Mouse (Mus musculus) limb, embryonic 11.5 days (tissue): ENCODE measurements around the gene Crisp2. TPM values are rescaled to one million over a fixed set of nuclear protein-coding genes. Genes with fewer than 3 reads are reported as not detected.

Source experiments
- ATAC-seq: fragments of 200-750 bp; cut with Nextera tagmentation; 2 replicates; pipeline ENCODE4 v1.8.0; 2017; ENCODE audit warnings: low read depth; ENCODE audit not compliant: insufficient number of reproducible peaks, low FRiP score, low TSS enrichment
- DNase-seq: peaks from one replicate; pipeline ENCODE4 v3.0.0-alpha.2; 2015; ENCODE audit warnings: low spot score
- H3K27ac ChIP-seq: fragments of 300-500 bp; sonication (generic); replicated peaks from 2 replicates; pipeline ENCODE4 v1.5.1; 2014; ENCODE audit warnings: low read depth, mild to moderate bottlenecking, low read length
- H3K27me3 ChIP-seq: fragments of 300-500 bp; sonication (generic); 2 replicates; pipeline ENCODE4 v1.6.1; 2014; ENCODE audit warnings: mild to moderate bottlenecking, low read length, mixed read lengths; ENCODE audit not compliant: control insufficient read depth, insufficient read depth
- H3K36me3 ChIP-seq: fragments of 300-500 bp; sonication (generic); 2 replicates; pipeline ENCODE4 v1.6.1; 2014; ENCODE audit warnings: mild to moderate bottlenecking, low read length, moderate library complexity, mixed read lengths; ENCODE audit not compliant: control insufficient read depth, insufficient read depth
- H3K4me1 ChIP-seq: fragments of 300-500 bp; sonication (generic); 2 replicates; pipeline ENCODE4 v1.6.1; 2014; ENCODE audit warnings: low read length, mixed read lengths; ENCODE audit not compliant: control insufficient read depth, insufficient read depth
- H3K4me2 ChIP-seq: fragments of 300-500 bp; sonication (generic); 2 replicates; pipeline ENCODE4 v1.6.1; 2014; ENCODE audit warnings: low read depth, mild to moderate bottlenecking, moderate library complexity; ENCODE audit not compliant: severe bottlenecking
- H3K4me3 ChIP-seq: fragments of 300-500 bp; sonication (generic); 2 replicates; pipeline ENCODE4 v1.5.1; 2014; ENCODE audit warnings: low read depth, low read length
- H3K9ac ChIP-seq: fragments of 300-500 bp; sonication (generic); 2 replicates; pipeline ENCODE4 v1.6.1; 2014; ENCODE audit warnings: mild to moderate bottlenecking, low read length
- H3K9me3 ChIP-seq: fragments of 300-500 bp; sonication (generic); 2 replicates; pipeline ENCODE4 v1.6.1; 2016; ENCODE audit warnings: low read length; ENCODE audit not compliant: control insufficient read depth
- WGBS: fragments of 180-500 bp; shearing (Covaris S2); extraction: QIAGEN DNeasy Blood & Tissue Kit; methylation state at CpG from one replicate; pipeline ENCODE4 v1.1.7; 2014; 5-methylcytosine and 5-hydroxymethylcytosine counted together
- polyA plus RNA-seq: library from polyadenylated mRNA; unstranded; fragments of >200 nt; fragmentation: Nextera tagmentation; extraction: Ambion mirVana; gene quantifications from 2 replicates; pipeline ENCODE4 v1.2.1, GENCODE M21; 2014

The Crisp2 gene
- polyA plus RNA-seq, result not detected in 2 replicates

- Histone ChIP-seq H3K27ac (no peak within 1 kb of the TSS), H3K9me3 (no peaks in the 10 kb centered on the region), H3K27me3 (no peaks in the 10 kb centered on the region), H3K4me2 (no peak within 1 kb of the TSS), H3K4me1 (no peaks in the 10 kb centered on the region), H3K36me3 (no peaks in the 10 kb centered on the region), H3K9ac (no peak within 1 kb of the TSS), H3K4me3 (no peak within 1 kb of the TSS)
- no peak for ATAC-seq
- DNase-seq, result no peak
- 25% methylated on average over 2 of the region's 2 CpGs for WGBS
Measured at GRCm38 (mm10) chr17:40806953-40807572, at the start of gene Crisp2. Crisp2 (minus strand) TSS chr17:40807003.

- H3K27me3 ChIP-seq, result no peaks in the 10 kb centered on the region
- H3K4me3 ChIP-seq, result no peak overlapping the region
- no peaks in the 10 kb centered on the region for H3K36me3 ChIP-seq
- H3K4me1 ChIP-seq, result no peaks in the 10 kb centered on the region
- no peak overlapping the region for H3K27ac ChIP-seq
- H3K9ac ChIP-seq, result no peak overlapping the region
- H3K9me3 ChIP-seq, result no peaks in the 10 kb centered on the region
- DNase-seq (no peak), ATAC-seq (no peak)
- H3K4me2 ChIP-seq, result no peak overlapping the region
Measured at GRCm38 (mm10) chr17:40855065-40855464, 48.3 kb upstream of the Crisp2 start.

GRCm38 (mm10) chr17:40837308-40837707 is 30.5 kb upstream of the Crisp2 start:
- H3K27ac ChIP-seq, result no peak overlapping the region
- no peaks in the 10 kb centered on the region for H3K9me3 ChIP-seq
- no peak overlapping the region for H3K4me2 ChIP-seq
- ATAC-seq, result no peak
- no peak overlapping the region for H3K4me3 ChIP-seq
- H3K4me1 ChIP-seq, result no peaks in the 10 kb centered on the region
- no peak for DNase-seq
- H3K27me3 ChIP-seq, result no peaks in the 10 kb centered on the region
- H3K9ac ChIP-seq, result no peak overlapping the region
- no peaks in the 10 kb centered on the region for H3K36me3 ChIP-seq

DNA sequence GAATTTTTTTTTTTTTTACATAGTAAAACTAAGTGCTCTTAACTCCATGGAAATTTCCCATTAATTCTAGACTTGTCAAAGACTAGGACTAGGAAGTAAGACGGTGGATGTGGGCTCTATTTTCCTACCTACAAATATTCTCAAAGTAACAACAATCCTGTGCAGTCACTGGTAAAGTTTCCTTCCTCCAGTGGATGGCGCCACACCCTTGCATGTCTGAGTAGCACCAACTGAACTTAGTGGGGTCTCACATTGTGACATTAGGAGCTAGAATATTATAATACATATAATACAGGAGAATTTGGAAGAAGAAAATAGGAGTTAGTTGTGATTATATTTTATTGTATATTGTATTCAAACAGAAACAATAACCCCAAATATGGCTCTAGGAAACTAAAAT is 25.1 kb upstream of the Crisp2 start:
- Histone ChIP-seq H3K4me1 (no peaks in the 10 kb centered on the region), H3K4me2 (no peak overlapping the region), H3K9ac (no peak overlapping the region), H3K9me3 (no peaks in the 10 kb centered on the region), H3K27me3 (no peaks in the 10 kb centered on the region), H3K27ac (no peak overlapping the region), H3K36me3 (no peaks in the 10 kb centered on the region), H3K4me3 (no peak overlapping the region)
- DNase-seq (no peak), ATAC-seq (no peak)
- 53% methylated on average over 2 of the region's 2 CpGs for WGBS

DNA sequence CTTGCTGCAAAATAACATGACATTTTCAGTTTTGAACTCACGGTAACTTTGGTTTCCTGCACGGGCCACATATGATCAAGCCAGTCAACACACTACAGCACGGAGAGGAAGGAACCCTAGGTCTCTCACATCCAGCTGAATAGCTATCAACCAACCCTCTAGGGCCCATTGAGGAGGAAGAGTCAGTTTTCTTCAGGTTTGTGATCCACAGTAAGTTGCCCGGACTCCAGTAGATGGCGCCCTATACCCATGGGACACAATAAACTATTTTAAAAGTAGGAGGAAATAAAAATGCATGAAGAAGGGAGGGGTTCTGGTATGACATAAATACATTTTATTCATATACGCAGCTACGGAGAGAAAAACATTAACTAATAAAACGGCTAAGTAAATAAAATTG is 17.7 kb upstream of the Crisp2 start:
- ATAC-seq (no peak), DNase-seq (peak; percentile 55)
- no peaks in the 10 kb centered on the region for H3K4me1 ChIP-seq
- H3K4me2 ChIP-seq, result no peak overlapping the region
- H3K9ac ChIP-seq, result no peak overlapping the region
- no peak overlapping the region for H3K4me3 ChIP-seq
- no peaks in the 10 kb centered on the region for H3K27me3 ChIP-seq
- 52% methylated on average over 8 of the region's 8 CpGs for WGBS
- no peaks in the 10 kb centered on the region for H3K9me3 ChIP-seq
- H3K27ac ChIP-seq, result no peak overlapping the region
- no peaks in the 10 kb centered on the region for H3K36me3 ChIP-seq

GRCm38 (mm10) chr17:40823817-40824216 is 17.0 kb upstream of the Crisp2 start:
- no peaks in the 10 kb centered on the region for H3K4me1 ChIP-seq
- H3K36me3 ChIP-seq, result no peaks in the 10 kb centered on the region
- H3K27ac ChIP-seq, result no peak overlapping the region
- H3K9ac ChIP-seq, result no peak overlapping the region
- H3K4me2 ChIP-seq, result no peak overlapping the region
- no peak for DNase-seq
- no peak for ATAC-seq
- H3K4me3 ChIP-seq, result no peak overlapping the region
- WGBS, result 28% methylated on average over 4 of the region's 4 CpGs
- H3K9me3 ChIP-seq, result no peaks in the 10 kb centered on the region
- no peaks in the 10 kb centered on the region for H3K27me3 ChIP-seq

DNA sequence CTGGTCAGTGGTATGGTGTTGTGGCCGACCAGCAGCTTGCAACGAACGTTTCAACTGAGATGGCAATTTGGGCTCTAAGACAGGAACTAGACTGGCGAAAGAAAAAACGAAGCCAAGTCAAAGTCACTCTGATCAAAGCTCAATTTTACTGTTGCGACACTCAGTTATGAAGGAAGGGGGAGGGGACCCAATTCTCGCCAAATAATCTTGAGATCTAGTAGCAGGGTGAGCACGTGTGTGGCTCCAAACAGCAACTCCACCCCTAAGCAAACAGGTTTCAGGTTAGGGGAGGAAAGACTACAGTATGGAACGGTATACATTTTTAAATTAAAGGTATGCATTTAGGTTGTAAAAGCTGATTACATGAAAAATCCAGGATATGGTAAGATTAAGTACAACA is 14.7 kb upstream of the Crisp2 start:
- no peak overlapping the region for H3K27ac ChIP-seq
- ATAC-seq (no peak), DNase-seq (no peak)
- no peaks in the 10 kb centered on the region for H3K36me3 ChIP-seq
- H3K27me3 ChIP-seq, result no peaks in the 10 kb centered on the region
- no peaks in the 10 kb centered on the region for H3K4me1 ChIP-seq
- no peak overlapping the region for H3K9ac ChIP-seq
- H3K4me2 ChIP-seq, result no peak overlapping the region
- H3K4me3 ChIP-seq, result no peak overlapping the region
- H3K9me3 ChIP-seq, result no peaks in the 10 kb centered on the region
- 78% methylated on average over 9 of the region's 9 CpGs for WGBS

- Histone ChIP-seq H3K4me3 (no peak overlapping the region), H3K4me2 (no peak overlapping the region), H3K27ac (no peak overlapping the region), H3K4me1 (no peaks in the 10 kb centered on the region), H3K36me3 (no peaks in the 10 kb centered on the region), H3K27me3 (no peaks in the 10 kb centered on the region), H3K9me3 (no peaks in the 10 kb centered on the region), H3K9ac (no peak overlapping the region)
- DNase-seq (no peak), ATAC-seq (no peak)
- WGBS, result 74% methylated on average over 4 of the region's 4 CpGs
Measured at GRCm38 (mm10) chr17:40817340-40817943, 10.6 kb upstream of the Crisp2 start.

- Histone ChIP-seq H3K27ac (no peak overlapping the region), H3K4me1 (no peaks in the 10 kb centered on the region), H3K4me3 (no peak overlapping the region), H3K27me3 (no peaks in the 10 kb centered on the region), H3K36me3 (no peaks in the 10 kb centered on the region), H3K9ac (no peak overlapping the region), H3K9me3 (no peaks in the 10 kb centered on the region), H3K4me2 (no peak overlapping the region)
- no peak for ATAC-seq
- 72% methylated on average over 2 of the region's 2 CpGs for WGBS
- DNase-seq, result no peak
Measured at GRCm38 (mm10) chr17:40812259-40812658, 5.5 kb upstream of the Crisp2 start.
